Mouse (Mus musculus): Measurements from ENCODE around the gene Dcaf4.

Gene Dcaf4

GRCm38 (mm10) chr12:83495961-83496282 lies 24.3 kb upstream of the Dcaf4 start:
- no peak for DNase-seq (ENCODE audit: low spot score)

GRCm38 (mm10) chr12:83496336-83496735 lies 23.9 kb upstream of the Dcaf4 start:
- no peak for DNase-seq (ENCODE audit: low spot score)

- no peak for DNase-seq (ENCODE audit: low spot score)
These were observed 23.5 kb upstream of the Dcaf4 start for GRCm38 (mm10) chr12:83496736-83497135.

GRCm38 (mm10) chr12:83497959-83498358 lies 22.3 kb upstream of the Dcaf4 start:
- DNase-seq (ENCODE audit: low spot score), result no peak

GRCm38 (mm10) chr12:83499256-83499655 lies 21.0 kb upstream of the Dcaf4 start:
- no peak for DNase-seq (ENCODE audit: low spot score)

GRCm38 (mm10) chr12:83502190-83502589 lies 18.1 kb upstream of the Dcaf4 start:
- peak; percentile 77 for DNase-seq (ENCODE audit: low spot score)

GRCm38 (mm10) chr12:83506543-83506942 lies 13.7 kb upstream of the Dcaf4 start:
- no peak for DNase-seq (ENCODE audit: low spot score)

- DNase-seq (ENCODE audit: low spot score), result no peak
These were observed 9.7 kb upstream of the Dcaf4 start for GRCm38 (mm10) chr12:83510586-83510985.

GRCm38 (mm10) chr12:83512783-83513182 lies 7.5 kb upstream of the Dcaf4 start:
- no peak for DNase-seq (ENCODE audit: low spot score)

- DNase-seq (ENCODE audit: low spot score), result no peak
These were observed 7.1 kb upstream of the Dcaf4 start for GRCm38 (mm10) chr12:83513185-83513584.

GRCm38 (mm10) chr12:83514216-83514615 lies 6.0 kb upstream of the Dcaf4 start:
- DNase-seq (ENCODE audit: low spot score), result no peak

GRCm38 (mm10) chr12:83517580-83517979 lies 2.7 kb upstream of the Dcaf4 start:
- no peak for DNase-seq (ENCODE audit: low spot score)

- no peak for DNase-seq (ENCODE audit: low spot score)
These were observed 817 bp downstream of the Dcaf4 start for GRCm38 (mm10) chr12:83521083-83521482.

- no peak for DNase-seq (ENCODE audit: low spot score)
These were observed 2.8 kb downstream of the Dcaf4 start for GRCm38 (mm10) chr12:83523056-83523455.

- DNase-seq (ENCODE audit: low spot score), result no peak
These were observed 3.6 kb downstream of the Dcaf4 start for GRCm38 (mm10) chr12:83523892-83524291.

GRCm38 (mm10) chr12:83524329-83524728 lies 4.1 kb downstream of the Dcaf4 start:
- no peak for DNase-seq (ENCODE audit: low spot score)

GRCm38 (mm10) chr12:83525822-83526544 lies 5.7 kb downstream of the Dcaf4 start:
- DNase-seq (ENCODE audit: low spot score), result no peak

GRCm38 (mm10) chr12:83527816-83528215 lies 7.5 kb downstream of the Dcaf4 start:
- DNase-seq (ENCODE audit: low spot score), result no peak

GRCm38 (mm10) chr12:83528665-83529064 lies 8.4 kb downstream of the Dcaf4 start:
- DNase-seq (ENCODE audit: low spot score), result no peak

GRCm38 (mm10) chr12:83531992-83532391 lies 11.7 kb downstream of the Dcaf4 start:
- no peak for DNase-seq (ENCODE audit: low spot score)

- no peak for DNase-seq (ENCODE audit: low spot score)
These were observed 12.7 kb downstream of the Dcaf4 start for GRCm38 (mm10) chr12:83532966-83533365.

- no peak for DNase-seq (ENCODE audit: low spot score)
These were observed 13.9 kb downstream of the Dcaf4 start for GRCm38 (mm10) chr12:83534190-83534589.

GRCm38 (mm10) chr12:83535428-83535827 lies 15.2 kb downstream of the Dcaf4 start:
- DNase-seq (ENCODE audit: low spot score), result no peak

GRCm38 (mm10) chr12:83536039-83536438 lies 15.8 kb downstream of the Dcaf4 start:
- no peak for DNase-seq (ENCODE audit: low spot score)
